Mouse (Mus musculus): ENCODE results near the gene Mrpl50. TPM values are rescaled to one million over a fixed set of nuclear protein-coding genes. Genes with fewer than 3 reads are reported as not detected.
"Not testable (repeated sequence)": the region's sequence is repeated elsewhere in the genome, so short reads cannot be mapped to it uniquely, and the experiment has no call there.

The Mrpl50 gene
- polyA plus RNA-seq, 1 experiment from 2014 or later: 72.3 TPM

GRCm38 (mm10) chr4:49539665-49540064 lies 18.8 kb upstream of the Mrpl50 start:
- Histone ChIP-seq H3K27ac (no peak overlapping the region), H3K4me2 (no peak overlapping the region), H3K9me3 (no peaks in the 10 kb centered on the region), H3K9ac (no peak overlapping the region), H3K36me3 (no peaks in the 10 kb centered on the region), H3K4me1 (no peaks in the 10 kb centered on the region), H3K4me3 (no peak overlapping the region), H3K27me3 (no peaks in the 10 kb centered on the region)
- 51% methylated on average over 6 of the region's 6 CpGs for WGBS
- ATAC-seq (ENCODE audit: insufficient number of reproducible peaks, low FRiP score, low TSS enrichment, low read depth): no peak

- Histone ChIP-seq H3K36me3 (peaks cover 6% of the 10 kb centered on the region; the same call in 1 of the 2 replicates), H3K4me3 (no peak overlapping the region), H3K9me3 (no peaks in the 10 kb centered on the region), H3K9ac (no peak overlapping the region), H3K4me1 (no peaks in the 10 kb centered on the region), H3K27ac (no peak overlapping the region), H3K4me2 (no peak overlapping the region), H3K27me3 (no peaks in the 10 kb centered on the region)
- ATAC-seq (ENCODE audit: insufficient number of reproducible peaks, low FRiP score, low TSS enrichment, low read depth): no peak
- WGBS: 82% methylated on average over 4 of the region's 4 CpGs
These were observed 15.8 kb upstream of the Mrpl50 start for GRCm38 (mm10) chr4:49536671-49537070.

GRCm38 (mm10) chr4:49535675-49536294 lies 14.9 kb upstream of the Mrpl50 start:
- 88% methylated on average over 4 of the region's 4 CpGs for WGBS
- no peak for ATAC-seq (ENCODE audit: insufficient number of reproducible peaks, low FRiP score, low TSS enrichment, low read depth)
- H3K4me1 ChIP-seq: no peaks in the 10 kb centered on the region
- H3K27me3 ChIP-seq: no peaks in the 10 kb centered on the region
- no peaks in the 10 kb centered on the region for H3K9me3 ChIP-seq
- H3K9ac ChIP-seq: no peak overlapping the region
- no peak overlapping the region for H3K4me2 ChIP-seq
- peaks cover 10% of the 10 kb centered on the region for H3K36me3 ChIP-seq
- H3K4me3 ChIP-seq: no peak overlapping the region
- H3K27ac ChIP-seq: no peak overlapping the region

- no peak overlapping the region for H3K4me2 ChIP-seq
- no peak overlapping the region for H3K4me3 ChIP-seq
- H3K9ac ChIP-seq: no peak overlapping the region
- no peak overlapping the region for H3K27ac ChIP-seq
- peaks cover 2% of the 10 kb centered on the region; the same call in 1 of the 2 replicates for H3K9me3 ChIP-seq
- H3K4me1 ChIP-seq: no peaks in the 10 kb centered on the region
- peaks cover 18% of the 10 kb centered on the region for H3K36me3 ChIP-seq
- WGBS: 91% methylated on average over 3 of the region's 3 CpGs
- no peak for ATAC-seq (ENCODE audit: insufficient number of reproducible peaks, low FRiP score, low TSS enrichment, low read depth)
- no peaks in the 10 kb centered on the region for H3K27me3 ChIP-seq
These were observed 14.1 kb upstream of the Mrpl50 start for GRCm38 (mm10) chr4:49535036-49535435.

- Histone ChIP-seq H3K4me2 (0 out of 2 replicates have a peak overlapping the region, but pooled peaks have one; percentile 56), H3K27me3 (no peaks in the 10 kb centered on the region), H3K4me1 (peaks cover 17% of the 10 kb centered on the region), H3K36me3 (peaks cover 18% of the 10 kb centered on the region), H3K4me3 (no peak overlapping the region), H3K9ac (no peak overlapping the region), H3K27ac (no peak overlapping the region), H3K9me3 (no peaks in the 10 kb centered on the region)
- WGBS: 76% methylated on average over 9 of the region's 9 CpGs
- ATAC-seq (ENCODE audit: insufficient number of reproducible peaks, low FRiP score, low TSS enrichment, low read depth): no peak
These were observed 1.7 kb upstream of the Mrpl50 start for GRCm38 (mm10) chr4:49522576-49522975.

- WGBS: under 1% methylated on average over 14 of the region's 17 CpGs
These were observed 453 bp upstream of the Mrpl50 start for GRCm38 (mm10) chr4:49521346-49521745.

GRCm38 (mm10) chr4:49519476-49519875 lies 1.4 kb downstream of the Mrpl50 start:
- no peaks in the 10 kb centered on the region for H3K9me3 ChIP-seq
- H3K9ac ChIP-seq: no peak overlapping the region
- no peak for ATAC-seq (ENCODE audit: insufficient number of reproducible peaks, low FRiP score, low TSS enrichment, low read depth)
- 0 out of 2 replicates have a peak overlapping the region, but pooled peaks have one; percentile 9 for H3K4me3 ChIP-seq
- no peaks in the 10 kb centered on the region for H3K27me3 ChIP-seq
- peaks cover 10% of the 10 kb centered on the region for H3K36me3 ChIP-seq
- H3K4me2 ChIP-seq: 0 out of 2 replicates have a peak overlapping the region, but pooled peaks have one; percentile 10
- peaks cover 17% of the 10 kb centered on the region for H3K4me1 ChIP-seq
- no peak overlapping the region for H3K27ac ChIP-seq
- WGBS: 73% methylated on average over 5 of the region's 5 CpGs

More at GRCm38 (mm10) chr4:49521346-49521745, 453 bp upstream of the Mrpl50 start:
- Histone ChIP-seq H3K27me3 (no peaks in the 10 kb centered on the region), H3K4me3 (peak overlapping the region; percentile 68), H3K36me3 (peaks cover 15% of the 10 kb centered on the region), H3K9me3 (no peaks in the 10 kb centered on the region), H3K4me1 (peaks cover 17% of the 10 kb centered on the region), H3K9ac (peak overlapping the region; percentile 39), H3K27ac (peak overlapping the region; percentile 71), H3K4me2 (peak overlapping the region; percentile 56)
- ATAC-seq (ENCODE audit: insufficient number of reproducible peaks, low FRiP score, low TSS enrichment, low read depth): peak; percentile 66

- no peak overlapping the region for H3K4me2 ChIP-seq
- no peak overlapping the region for H3K9ac ChIP-seq
- H3K27ac ChIP-seq: no peak overlapping the region
- no peaks in the 10 kb centered on the region for H3K27me3 ChIP-seq
- H3K36me3 ChIP-seq: peaks cover 24% of the 10 kb centered on the region
- no peak for ATAC-seq (ENCODE audit: insufficient number of reproducible peaks, low FRiP score, low TSS enrichment, low read depth)
- H3K4me3 ChIP-seq: no peak overlapping the region
- 0 out of 2 replicates have a peak, but pooled peaks cover 5% of the 10 kb centered on the region for H3K4me1 ChIP-seq
- WGBS: 98% methylated on average over 6 of the region's 6 CpGs
- H3K9me3 ChIP-seq: no peaks in the 10 kb centered on the region
These were observed 6.5 kb downstream of the Mrpl50 start for GRCm38 (mm10) chr4:49514441-49514840.

- Histone ChIP-seq H3K4me1 (no peaks in the 10 kb centered on the region), H3K4me2 (no peak overlapping the region), H3K9me3 (no peaks in the 10 kb centered on the region), H3K36me3 (peaks cover 24% of the 10 kb centered on the region), H3K4me3 (no peak overlapping the region), H3K9ac (no peak overlapping the region), H3K27ac (no peak overlapping the region), H3K27me3 (no peaks in the 10 kb centered on the region)
- no peak for ATAC-seq (ENCODE audit: insufficient number of reproducible peaks, low FRiP score, low TSS enrichment, low read depth)
- WGBS: 45% methylated on average over 4 of the region's 4 CpGs
These were observed 8.3 kb downstream of the Mrpl50 start for GRCm38 (mm10) chr4:49512636-49513035.

- H3K27ac ChIP-seq; H3K4me1 ChIP-seq; H3K4me2 ChIP-seq; H3K9ac ChIP-seq; H3K27me3 ChIP-seq; ATAC-seq (ENCODE audit: insufficient number of reproducible peaks, low FRiP score, low TSS enrichment, low read depth); H3K9me3 ChIP-seq; H3K4me3 ChIP-seq: not testable (repeated sequence)
- H3K36me3 ChIP-seq: peaks cover 24% of the 10 kb centered on the region
- WGBS: 92% methylated on average over 1 of the region's 1 CpGs
These were observed 10.6 kb downstream of the Mrpl50 start for GRCm38 (mm10) chr4:49510236-49510835.

GRCm38 (mm10) chr4:49509183-49509582 lies 11.7 kb downstream of the Mrpl50 start:
- peaks cover 20% of the 10 kb centered on the region for H3K36me3 ChIP-seq
- no peak for ATAC-seq (ENCODE audit: insufficient number of reproducible peaks, low FRiP score, low TSS enrichment, low read depth)
- no peak overlapping the region for H3K4me3 ChIP-seq
- 93% methylated on average over 2 of the region's 2 CpGs for whole genome bisulfite sequencing
- no peak overlapping the region for H3K27ac ChIP-seq
- H3K4me1 ChIP-seq: no peaks in the 10 kb centered on the region
- no peaks in the 10 kb centered on the region for H3K27me3 ChIP-seq
- H3K4me2 ChIP-seq: no peak overlapping the region
- H3K9ac ChIP-seq: no peak overlapping the region
- H3K9me3 ChIP-seq: no peaks in the 10 kb centered on the region

- ATAC-seq (ENCODE audit: insufficient number of reproducible peaks, low FRiP score, low TSS enrichment, low read depth): no peak
- no peak within 1 kb of the TSS for H3K27ac ChIP-seq
- 66% methylated on average over 3 of the region's 3 CpGs for WGBS
- no peak within 1 kb of the TSS for H3K4me2 ChIP-seq
- no peaks in the 10 kb centered on the region for H3K9me3 ChIP-seq
- H3K4me3 ChIP-seq: no peak within 1 kb of the TSS
- no peaks in the 10 kb centered on the region for H3K4me1 ChIP-seq
- no peaks in the 10 kb centered on the region for H3K36me3 ChIP-seq
- H3K27me3 ChIP-seq: no peaks in the 10 kb centered on the region
- no peak within 1 kb of the TSS for H3K9ac ChIP-seq
These were observed 14.5 kb downstream of the Mrpl50 start, which contains the start of gene Baat for GRCm38 (mm10) chr4:49506386-49506785. Baat (minus strand) TSS chr4:49506557.
